Mouse (Mus musculus): Measurements from ENCODE around the gene Traf3ip1. TPM values are rescaled to one million over a fixed set of nuclear protein-coding genes. Genes with fewer than 3 reads are reported as not detected.

The Traf3ip1 gene
- total RNA-seq, 2 experiments from 2014 or later: 15.5 to 15.8 TPM

GRCm38 (mm10) chr1:91525838-91526237 is 31.4 kb downstream of the Traf3ip1 start:
- intact Hi-C loops (cut with DNase I): loop anchor here (10.0 kb wide), 1 partner anchor 929 kb away; no protein-coding TSS in a partner anchor
- DNase-seq (ENCODE audit: low spot score in 2 of 2): no peak

- intact Hi-C loops (cut with DNase I): no loop called here
- DNase-seq (ENCODE audit: low spot score in 2 of 2): no peak
These were observed 35.7 kb downstream of the Traf3ip1 start for GRCm38 (mm10) chr1:91530166-91530565.

GRCm38 (mm10) chr1:91532243-91532642 is 37.8 kb downstream of the Traf3ip1 start:
- no peak for DNase-seq (ENCODE audit: low spot score in 2 of 2)
- intact Hi-C loops (cut with DNase I): no loop called here

GRCm38 (mm10) chr1:91532892-91533291 is 38.4 kb downstream of the Traf3ip1 start:
- intact Hi-C loops (cut with DNase I): no loop called here
- no peak for DNase-seq (ENCODE audit: low spot score in 2 of 2)

- intact Hi-C loops (cut with DNase I): no loop called here
These were observed 39.0 kb downstream of the Traf3ip1 start for GRCm38 (mm10) chr1:91533483-91533882.

GRCm38 (mm10) chr1:91533961-91534723 is 39.7 kb downstream of the Traf3ip1 start:
- DNase-seq (ENCODE audit: low spot score in 2 of 2): no peak
- intact Hi-C loops (cut with DNase I): no loop called here

More at GRCm38 (mm10) chr1:91533483-91533882, 39.0 kb downstream of the Traf3ip1 start:
- no peak for DNase-seq (ENCODE audit: low spot score in 2 of 2)

- intact Hi-C loops (cut with DNase I): no loop called here
- DNase-seq (ENCODE audit: low spot score in 2 of 2): no peak
These were observed 43.5 kb downstream of the Traf3ip1 start for GRCm38 (mm10) chr1:91537786-91538569.

- DNase-seq (ENCODE audit: low spot score in 2 of 2): no peak
- intact Hi-C loops (cut with DNase I): no loop called here
These were observed 44.1 kb downstream of the Traf3ip1 start for GRCm38 (mm10) chr1:91538570-91538929.

GRCm38 (mm10) chr1:91539246-91539645 is 44.8 kb downstream of the Traf3ip1 start:
- intact Hi-C loops (cut with DNase I): no loop called here
- DNase-seq (ENCODE audit: low spot score in 2 of 2): no peak

GRCm38 (mm10) chr1:91539704-91540270 is 45.3 kb downstream of the Traf3ip1 start:
- intact Hi-C loops (cut with DNase I): no loop called here
- no peak for DNase-seq (ENCODE audit: low spot score in 2 of 2)

GRCm38 (mm10) chr1:91540271-91540826 is 45.9 kb downstream of the Traf3ip1 start, which contains the start of gene Asb1:
TSS of gene Asb1 (plus strand) at chr1:91540544.
- intact Hi-C loops (cut with DNase I): no loop called here
- DNase-seq (ENCODE audit: low spot score in 2 of 2): peak; percentile 93 to 97

GRCm38 (mm10) chr1:91541042-91541592 is 46.7 kb downstream of the Traf3ip1 start:
- no peak for DNase-seq (ENCODE audit: low spot score in 2 of 2)
- intact Hi-C loops (cut with DNase I): no loop called here

- no peak for DNase-seq (ENCODE audit: low spot score in 2 of 2)
- intact Hi-C loops (cut with DNase I): no loop called here
These were observed 49.5 kb downstream of the Traf3ip1 start for GRCm38 (mm10) chr1:91543974-91544373.

GRCm38 (mm10) chr1:91545226-91545625 is 50.8 kb downstream of the Traf3ip1 start:
- intact Hi-C loops (cut with DNase I): no loop called here
- DNase-seq (ENCODE audit: low spot score in 2 of 2): no peak

GRCm38 (mm10) chr1:91547567-91547966 is 53.1 kb downstream of the Traf3ip1 start:
- intact Hi-C loops (cut with DNase I): no loop called here
- DNase-seq (ENCODE audit: low spot score in 2 of 2): no peak

- intact Hi-C loops (cut with DNase I): no loop called here
- no peak for DNase-seq (ENCODE audit: low spot score in 2 of 2)
These were observed 54.6 kb downstream of the Traf3ip1 start for GRCm38 (mm10) chr1:91549073-91549472.

- intact Hi-C loops (cut with DNase I): no loop called here
- DNase-seq (ENCODE audit: low spot score in 2 of 2): no peak
These were observed 62.7 kb downstream of the Traf3ip1 start for GRCm38 (mm10) chr1:91557099-91557498.

GRCm38 (mm10) chr1:91561226-91561625 is 66.8 kb downstream of the Traf3ip1 start:
- intact Hi-C loops (cut with DNase I): no loop called here

GRCm38 (mm10) chr1:91562977-91563590 is 68.6 kb downstream of the Traf3ip1 start:
- intact Hi-C loops (cut with DNase I): no loop called here
- DNase-seq (ENCODE audit: low spot score in 2 of 2): no peak

More at GRCm38 (mm10) chr1:91561226-91561625, 66.8 kb downstream of the Traf3ip1 start:
- no peak for DNase-seq (ENCODE audit: low spot score in 2 of 2)
